8 mouse cellular contexts compared by ENCODE assay signal in genomic region chr2:26140292-26140819, GRCm38 (mm10). TPM values are rescaled to one million over a fixed set of nuclear protein-coding genes. Genes with fewer than 3 reads are reported as not detected.
DNase-seq lines count a peak whose midpoint lies in the region; ATAC-seq and TF ChIP-seq lines count a peak whose summit lies in the region.

No protein-coding gene starts in this region.

- TF ChIP-seq CTCF in C2C12 (IDR thresholded peaks at IDR 0.05; ENCODE audit: control insufficient read depth, insufficient read depth, insufficient read length) = no peak
- no peak for TF ChIP-seq CTCF in brain, embryonic 14.5 days (IDR thresholded peaks at IDR 0.05; ENCODE audit: borderline replicate concordance, extremely low read depth, insufficient read depth, insufficient read length)
- no peak for TF ChIP-seq CTCF in liver, adult 2 months (IDR thresholded peaks at IDR 0.05; ENCODE audit: low read depth, low read length)

- H3K4me3 ChIP-seq in C2C12 (ENCODE audit: insufficient read depth, poor library complexity, severe bottlenecking) (peak overlapping the region; percentile 63), myocyte (peak overlapping the region; percentile 46)
- peak overlapping the region; percentile 87 for H3K4me3 ChIP-seq in erythroblast, embryonic 14.5 days (replicated peaks)
- peak overlapping the region; percentile 89 for H3K4me3 ChIP-seq in heart, embryonic 11.5 days (ENCODE audit: low read depth, low read length)
- peak overlapping the region; percentile 85 for H3K4me3 ChIP-seq in kidney, embryonic 16.5 days (ENCODE audit: low read length)
- peak overlapping the region; percentile 65 for H3K4me3 ChIP-seq in liver, adult 2 months (ENCODE audit: insufficient read depth, low read depth, low read length)

- ATAC-seq in heart, embryonic 11.5 days (replicated peaks; ENCODE audit: insufficient number of reproducible peaks, low FRiP score, low TSS enrichment) = peak; percentile 84
- ATAC-seq in kidney, embryonic 16.5 days (ENCODE audit: low FRiP score, low TSS enrichment) = peak; percentile 88

- H3K79me2 ChIP-seq in C2C12 (ENCODE audit: control insufficient read depth, insufficient read depth) (peaks cover 23% of the 10 kb centered on the region), myocyte (ENCODE audit: control insufficient read depth, insufficient read depth) (peaks cover 11% of the 10 kb centered on the region)
- peaks cover 13% of the 10 kb centered on the region for H3K79me2 ChIP-seq in liver, adult 2 months (ENCODE audit: control insufficient read depth, insufficient read depth, low read length)

- H3K9ac ChIP-seq in heart, embryonic 11.5 days (ENCODE audit: low read depth, low read length) = peak overlapping the region; percentile 96
- H3K9ac ChIP-seq in kidney, embryonic 16.5 days (replicated peaks; ENCODE audit: low read length) = peak overlapping the region; percentile 96
- H3K9ac ChIP-seq in liver, adult 2 months (ENCODE audit: low read depth, low read length) = peak overlapping the region; percentile 87

- under 1% methylated on average over 54 of the region's 60 CpGs for WGBS in heart, embryonic 11.5 days (ENCODE audit: insufficient replicate concordance)
- WGBS in kidney, embryonic 16.5 days = under 1% methylated on average over 57 of the region's 60 CpGs
- under 1% methylated on average over 59 of the region's 60 CpGs for WGBS in liver, adult 2 months

- peak overlapping the region; percentile 94 for H3K27ac ChIP-seq in heart, embryonic 11.5 days (ENCODE audit: low read depth, low read length)
- peak overlapping the region; percentile 97 for H3K27ac ChIP-seq in kidney, embryonic 16.5 days (ENCODE audit: low read length)
- H3K27ac ChIP-seq in liver, adult 2 months (replicated peaks; ENCODE audit: insufficient read depth, low read depth, low read length) = peak overlapping the region; percentile 82

- H3K4me2 ChIP-seq in heart, embryonic 11.5 days = peak overlapping the region; percentile 95
- peak overlapping the region; percentile 81 for H3K4me2 ChIP-seq in kidney, embryonic 16.5 days (replicated peaks; ENCODE audit: low read depth, low read length)
- H3K4me2 ChIP-seq in myocyte (ENCODE audit: low read depth) = peak overlapping the region; percentile 84

- peak; percentile 37; the same call in 1 of the 2 replicates for TF ChIP-seq POLR2A in brain, embryonic 14.5 days (IDR thresholded peaks at IDR 0.05; ENCODE audit: borderline replicate concordance, extremely low read depth, insufficient read depth, insufficient read length, poor library complexity, severe bottlenecking)
- TF ChIP-seq POLR2A in liver, adult 2 months (IDR thresholded peaks at IDR 0.05; ENCODE audit: extremely low read depth, insufficient read depth, low read length) = peak; percentile 25
- TF ChIP-seq POLR2A in myocyte (IDR thresholded peaks at IDR 0.05; ENCODE audit: insufficient read length, low read depth) = peak; percentile 60

- no peaks in the 10 kb centered on the region for H3K9me3 ChIP-seq in erythroblast, embryonic 14.5 days (ENCODE audit: control insufficient read depth, low read length)
- H3K9me3 ChIP-seq in heart, embryonic 11.5 days (replicated peaks; ENCODE audit: control insufficient read depth, low read length) = 0 out of 2 replicates have a peak, but pooled peaks cover 2% of the 10 kb centered on the region
- no peaks in the 10 kb centered on the region; the same call in 1 of the 2 replicates for H3K9me3 ChIP-seq in kidney, embryonic 16.5 days (ENCODE audit: low read length)

- DNase-seq in brain, embryonic 14.5 days (ENCODE audit: low read depth) = peak; percentile 99
- DNase-seq in liver, adult 2 months (ENCODE audit: extremely low read depth, low read depth, low spot score) = peak; percentile 89
- DNase-seq in splenic B cell, adult 2 months (ENCODE audit: low read depth, low spot score) = peak; percentile 99

- H3K27me3 ChIP-seq in C2C12 (ENCODE audit: control insufficient read depth, insufficient read depth, insufficient read length) (no peaks in the 10 kb centered on the region), myocyte (ENCODE audit: control insufficient read depth, insufficient read depth, insufficient read length) (no peaks in the 10 kb centered on the region)
- H3K27me3 ChIP-seq in erythroblast, embryonic 14.5 days (ENCODE audit: control insufficient read depth) = no peaks in the 10 kb centered on the region
- no peaks in the 10 kb centered on the region for H3K27me3 ChIP-seq in heart, embryonic 11.5 days (ENCODE audit: control insufficient read depth, insufficient read depth, low read length)
- H3K27me3 ChIP-seq in kidney, embryonic 16.5 days (ENCODE audit: insufficient read depth, low read length) = no peaks in the 10 kb centered on the region
- no peaks in the 10 kb centered on the region for H3K27me3 ChIP-seq in liver, adult 2 months (ENCODE audit: control insufficient read depth, insufficient read depth, low read length)
- no peaks in the 10 kb centered on the region for H3K27me3 ChIP-seq in splenic B cell, adult 2 months (ENCODE audit: control insufficient read depth, insufficient read depth, low read length, poor library complexity, severe bottlenecking)

- H3ac ChIP-seq in C2C12 (ENCODE audit: control insufficient read depth, insufficient read length, low read depth) = peak overlapping the region; percentile 84
- peak overlapping the region; percentile 84 for H3ac ChIP-seq in myocyte (ENCODE audit: control insufficient read depth, insufficient read length)

- H3K79me3 ChIP-seq in C2C12 (ENCODE audit: low read depth) = peaks cover 8% of the 10 kb centered on the region

- peaks cover 58% of the 10 kb centered on the region for H3K4me1 ChIP-seq in erythroblast, embryonic 14.5 days (ENCODE audit: control insufficient read depth)
- H3K4me1 ChIP-seq in heart, embryonic 11.5 days (ENCODE audit: control insufficient read depth, insufficient read depth, low read length) = peaks cover 22% of the 10 kb centered on the region
- H3K4me1 ChIP-seq in kidney, embryonic 16.5 days (ENCODE audit: insufficient read depth, low read length) = peaks cover 32% of the 10 kb centered on the region
- H3K4me1 ChIP-seq in liver, adult 2 months (ENCODE audit: control insufficient read depth, insufficient read depth, low read length) = peaks cover 16% of the 10 kb centered on the region

- H3K36me3 ChIP-seq in C2C12 (ENCODE audit: control insufficient read depth, insufficient read depth) = peaks cover 25% of the 10 kb centered on the region
- peaks cover 63% of the 10 kb centered on the region for H3K36me3 ChIP-seq in erythroblast, embryonic 14.5 days (ENCODE audit: control insufficient read depth)
- H3K36me3 ChIP-seq in heart, embryonic 11.5 days (ENCODE audit: control insufficient read depth, insufficient read depth, low read length) = no peaks in the 10 kb centered on the region
- H3K36me3 ChIP-seq in kidney, embryonic 16.5 days (ENCODE audit: insufficient read depth, low read length) = peaks cover 27% of the 10 kb centered on the region
- H3K36me3 ChIP-seq in liver, adult 2 months (ENCODE audit: control insufficient read depth, insufficient read depth, low read length) = no peaks in the 10 kb centered on the region
- H3K36me3 ChIP-seq in myocyte (ENCODE audit: control insufficient read depth, insufficient read depth) = no peaks in the 10 kb centered on the region
- peaks cover 3% of the 10 kb centered on the region; the same call in 1 of the 2 replicates for H3K36me3 ChIP-seq in splenic B cell, adult 2 months (ENCODE audit: control insufficient read depth, insufficient read depth, low read length, poor library complexity, severe bottlenecking)

TF ChIP-seq in C2C12, 6 proteins besides CTCF, POLR2A, EP300 and RAD21:
- no peak for TF ChIP-seq CEBPB (IDR thresholded peaks at IDR 0.05; ENCODE audit: low read depth)
- peak; percentile 89 for TF ChIP-seq MAX (IDR thresholded peaks at IDR 0.05)
- no peak for TF ChIP-seq FOSL1 (IDR thresholded peaks at IDR 0.05; ENCODE audit: insufficient read depth, low read length, poor library complexity, severe bottlenecking)
- no peak for TF ChIP-seq USF1 (IDR thresholded peaks at IDR 0.05; ENCODE audit: low read depth)
- TF ChIP-seq MYOD1 (IDR thresholded peaks at IDR 0.05; ENCODE audit: control insufficient read depth, insufficient read length, low read depth) = no peak

TF ChIP-seq in myocyte, 11 proteins besides CTCF, POLR2A, EP300 and RAD21:
- TF ChIP-seq MYOD1 (IDR thresholded peaks at IDR 0.05; ENCODE audit: control insufficient read depth in 1 of 3, insufficient read length in 2 of 3, low read depth in 2 of 3) (peak in 1 of 3 experiments; percentile 5), TCF3 (IDR thresholded peaks at IDR 0.05; ENCODE audit: insufficient read length, low read depth) (no peak), E2F4 (IDR thresholded peaks at IDR 0.05; ENCODE audit: insufficient read depth) (peak; percentile 13), CEBPB (IDR thresholded peaks at IDR 0.05; ENCODE audit: insufficient read depth, poor library complexity, severe bottlenecking) (no peak), POLR2AphosphoS2 (IDR thresholded peaks at IDR 0.05; ENCODE audit: insufficient read length, low read depth) (peak; percentile 87), SRF (IDR thresholded peaks at IDR 0.05; ENCODE audit: control insufficient read depth, insufficient read length, low read depth) (no peak), USF1 (IDR thresholded peaks at IDR 0.05; ENCODE audit: low read depth) (no peak)

RNA-seq across cellular contexts. Expression of gene Nacc2, which starts 17.3 kb away (rescaled TPM):
- polyA plus RNA-seq in C2C12 (2012; fragmentation: generic; extraction: Trizol) = 20.8 TPM
- polyA plus RNA-seq in brain, embryonic 14.5 days (2012; rRNA removed) = 12.0 and 14.8 TPM in 2 replicates
- polyA plus RNA-seq in erythroblast, embryonic 14.5 days (2012) = 0.08 and 0.17 TPM in 2 replicates
- 3.4 and 7.1 TPM in 2 replicates for polyA plus RNA-seq in heart, embryonic 11.5 days (2014; fragmentation: Nextera tagmentation; extraction: Ambion mirVana)
- 12.7 and 13.3 TPM in 2 replicates for polyA plus RNA-seq in kidney, embryonic 16.5 days (2015; fragmentation: Nextera tagmentation; extraction: Ambion mirVana)
- 6.0 and 10.5 TPM in 2 replicates for total RNA-seq in liver, adult 2 months (2014; rRNA removed)
- polyA plus RNA-seq in liver, adult 2 months (2012; rRNA removed) = 22.2 and 22.6 TPM in 2 replicates
- polyA plus RNA-seq in myocyte (2012; fragmentation: generic; extraction: Trizol) = 15.0 TPM

Comparison
In these comparisons a context has a peak if more than half of its experiments do, and no peak if none do; other contexts are left out.
1. Peak in every context shown above with its lines: DNase-seq, ATAC-seq, H3K4me3 ChIP-seq and H3K27ac ChIP-seq.